Mouse (Mus musculus) thymus, postnatal 10 days (tissue): ENCODE data around the gene Ddx39.
A peak's percentile ranks its signal among the peaks of the same experiment; 100 is the strongest.

Experiments
- DNase-seq, 2 experiments: peaks; one replicate each; pipeline ENCODE4 v3.0.0; 2021; ENCODE audit warnings: low spot score in 2 of 2

Gene Ddx39

DNA sequence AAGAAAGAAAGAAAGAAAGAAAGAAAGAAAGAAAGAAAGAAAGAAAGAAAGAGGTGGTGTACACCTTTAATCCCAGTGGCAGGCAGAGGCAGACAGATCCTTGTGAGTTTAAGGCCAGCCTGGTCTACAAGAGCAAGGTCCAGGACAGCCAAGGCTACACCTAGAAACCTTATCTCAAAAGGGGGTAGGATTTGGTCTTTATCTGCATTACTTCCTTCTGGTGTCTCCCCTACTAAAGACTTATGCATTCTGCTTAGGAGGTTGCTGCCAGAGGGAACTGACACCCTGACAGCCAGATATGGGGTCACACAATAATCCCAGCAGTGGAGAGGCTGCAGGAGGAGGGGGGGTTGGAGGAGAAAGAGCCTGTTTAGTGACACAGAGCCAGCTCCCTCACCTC, 50.7 kb downstream of the Ddx39 start:
- DNase-seq = no peak

DNA sequence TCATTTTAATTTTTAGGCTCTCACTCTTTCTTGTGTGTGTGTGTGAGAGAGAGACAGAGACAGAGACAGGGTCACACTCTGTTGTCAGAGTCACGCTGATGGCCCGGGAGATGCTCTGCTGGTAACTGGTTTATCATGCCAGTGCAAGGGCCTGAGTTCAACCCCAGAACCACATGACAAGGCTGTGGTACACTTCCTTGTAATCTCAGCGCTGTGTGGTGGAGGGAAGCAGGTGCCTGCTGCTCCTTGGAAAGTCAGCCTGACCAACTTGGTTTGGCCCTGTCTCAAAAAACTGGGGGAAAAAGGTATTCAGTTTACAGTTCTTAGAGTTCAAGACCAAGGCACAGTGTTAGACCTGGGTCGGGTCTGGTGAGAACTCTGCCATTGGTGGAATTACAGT, 52.5 kb downstream of the Ddx39 start:
- DNase-seq = no peak

DNA sequence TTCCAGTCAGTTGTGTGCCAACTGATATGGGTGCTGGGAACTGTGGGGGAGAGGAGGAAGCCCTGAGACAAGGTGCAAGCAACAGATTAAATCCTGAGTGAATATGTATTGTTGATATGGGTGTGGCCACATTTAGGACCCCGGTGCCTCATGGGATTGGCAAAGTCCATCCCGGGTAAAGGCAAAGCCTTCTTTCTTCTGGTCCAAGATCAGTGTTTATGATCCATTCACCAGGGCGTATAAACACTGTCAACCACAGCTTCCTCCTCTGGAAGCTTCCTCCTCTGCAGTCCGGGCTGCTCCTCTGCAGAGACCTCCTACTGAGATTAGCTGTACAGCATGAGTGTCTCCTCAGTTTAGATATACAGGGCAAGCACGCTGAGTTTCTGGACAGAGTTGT, 53.5 kb downstream of the Ddx39 start:
- no peak for DNase-seq

DNA sequence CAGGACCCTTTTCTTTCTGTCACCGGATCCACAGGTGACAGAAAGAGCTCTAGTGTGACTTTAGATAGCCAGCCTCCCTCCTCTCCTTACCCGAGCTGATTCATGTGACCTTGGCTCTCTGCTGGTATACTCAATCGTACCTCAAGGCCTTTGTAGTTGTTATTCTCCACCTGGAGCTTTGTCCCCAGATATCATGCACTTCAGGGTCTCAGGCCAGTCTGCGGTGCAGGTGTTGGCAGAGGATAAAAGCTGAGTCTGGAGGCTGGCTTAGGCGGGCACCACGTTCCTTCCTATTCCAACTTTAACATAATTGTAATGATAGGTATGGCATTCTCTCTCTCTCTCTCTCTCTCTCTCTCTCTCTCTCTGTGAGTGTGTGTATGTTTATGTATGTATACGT, 54.7 kb downstream of the Ddx39 start:
- DNase-seq = no peak

DNA sequence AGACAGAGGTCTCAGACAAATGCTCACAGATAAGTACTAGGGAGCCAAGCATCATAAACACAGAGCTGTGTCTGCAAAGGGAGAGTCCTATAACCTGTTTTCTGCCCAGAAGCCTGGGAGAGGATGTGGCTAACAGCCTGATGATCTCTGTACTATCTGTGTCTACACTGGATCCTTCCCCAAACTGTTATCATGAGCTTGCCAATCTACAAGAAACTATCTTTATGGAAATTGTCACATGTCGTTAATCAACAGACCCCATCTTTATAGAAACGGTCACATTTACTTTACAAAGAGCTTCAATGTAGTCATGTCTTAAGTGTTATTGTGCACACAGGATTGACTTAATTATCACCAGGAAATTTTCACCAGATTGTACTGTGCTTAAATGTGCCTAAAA, 55.7 kb downstream of the Ddx39 start:
- no peak for DNase-seq

DNA sequence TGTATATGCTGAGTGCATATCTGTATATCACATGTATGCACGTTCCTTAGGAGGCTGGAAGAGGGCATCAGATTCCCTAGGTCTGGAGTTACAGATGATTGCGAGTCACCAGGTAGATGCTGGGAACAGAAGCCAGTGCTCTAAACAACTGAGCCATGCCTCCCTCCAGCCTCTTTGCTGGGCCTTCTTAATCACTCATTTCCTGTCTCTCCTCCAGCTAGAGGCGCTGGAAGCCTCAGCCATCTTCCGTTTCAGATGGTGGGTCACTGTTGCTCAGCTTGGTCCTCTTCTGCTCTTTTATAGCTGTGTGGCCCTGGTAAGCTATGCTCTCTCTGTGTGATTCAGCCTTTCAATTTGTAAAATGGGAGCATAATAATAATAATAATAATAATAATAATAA, 56.8 kb downstream of the Ddx39 start:
- DNase-seq = no peak

DNA sequence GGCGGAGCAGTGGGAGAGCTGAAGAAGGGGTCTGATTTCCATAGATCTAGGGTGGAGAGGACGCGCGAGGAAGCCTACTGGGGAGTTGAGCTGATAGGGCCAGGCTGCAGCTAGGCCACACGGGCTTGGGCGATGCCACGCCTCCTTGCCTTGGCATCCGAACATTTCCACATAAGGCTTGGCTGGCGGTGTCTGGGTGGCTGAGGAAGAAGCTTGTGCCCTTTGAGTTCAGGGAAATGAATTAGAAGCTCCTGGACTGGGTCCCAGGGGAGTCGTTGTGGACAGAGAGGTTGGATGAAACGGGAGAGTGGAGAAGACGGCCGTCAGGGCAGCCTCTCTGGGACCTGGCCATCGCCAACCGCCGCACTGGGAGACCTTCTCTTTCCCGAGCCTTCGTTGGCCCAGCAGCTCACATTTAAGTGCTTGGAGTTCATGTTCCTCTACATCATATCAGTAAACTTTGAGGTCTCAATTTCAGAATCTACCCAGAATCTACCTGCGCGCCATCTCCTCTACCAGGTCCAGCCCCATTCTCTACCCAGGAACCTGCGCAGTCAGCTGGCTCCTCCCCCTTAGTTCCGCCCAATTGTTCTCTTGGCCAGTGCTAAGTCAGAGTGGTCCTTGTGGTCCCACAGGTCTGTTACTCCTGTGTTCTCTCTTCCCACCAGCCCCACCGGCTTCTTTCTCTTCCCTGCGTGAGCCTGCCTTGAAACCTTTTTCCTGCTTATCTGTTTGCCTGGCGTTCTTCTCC, 57.9 kb downstream of the Ddx39 start:
- peak; percentile 39 to 43 for DNase-seq

DNA sequence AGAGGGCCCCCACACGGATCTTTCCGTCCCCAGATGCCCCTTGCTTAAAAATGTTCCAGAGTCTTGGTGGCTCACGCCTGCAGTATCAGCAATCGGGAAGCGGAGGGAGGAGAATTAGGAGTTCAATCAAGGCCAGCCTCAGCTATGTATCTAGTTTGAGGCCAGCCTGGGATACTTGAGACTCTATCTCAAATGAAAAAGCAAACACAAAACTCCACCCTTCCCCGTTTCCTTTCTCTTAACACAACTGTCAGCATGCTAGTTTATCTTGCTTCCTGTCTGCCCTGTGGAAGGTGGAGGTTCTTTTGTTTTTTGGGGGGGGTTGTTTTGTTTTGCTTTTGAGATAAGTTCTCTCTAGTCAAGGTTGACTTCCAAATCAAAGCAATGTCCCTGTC, 58.5 kb downstream of the Ddx39 start:
- peak; percentile 15 to 34 for DNase-seq

DNA sequence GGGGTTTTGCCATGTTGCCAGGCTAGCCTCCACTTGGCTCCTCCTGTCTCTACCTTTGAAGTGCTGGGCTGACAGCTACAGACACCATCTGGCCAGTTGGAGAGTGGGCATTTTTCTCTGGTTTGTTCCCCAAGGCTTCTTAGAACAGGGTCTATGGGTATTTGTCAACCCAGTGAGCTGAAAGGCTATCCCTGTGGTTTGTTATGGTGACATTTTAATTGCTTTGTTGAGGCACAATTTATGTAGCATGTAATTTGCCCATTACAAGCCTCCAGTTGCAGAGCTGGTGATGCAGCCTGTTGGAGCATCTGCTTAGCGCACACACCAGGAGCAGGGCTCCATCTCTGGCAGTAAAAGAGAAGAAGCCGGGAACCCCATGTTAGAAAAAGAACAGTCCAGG, 59.2 kb downstream of the Ddx39 start:
- no peak for DNase-seq
